Comparison of ENCODE assay signal across 8 mouse cellular contexts in genomic region chr10:115385018-115386002, GRCm38 (mm10). TPM values are rescaled to one million over a fixed set of nuclear protein-coding genes. Genes with fewer than 3 reads are reported as not detected.
DNase-seq lines count a peak whose midpoint lies in the region; ATAC-seq and TF ChIP-seq lines count a peak whose summit lies in the region.

No protein-coding gene starts in this region.

- peak; percentile 68 for ATAC-seq in forebrain, embryonic 11.5 days (replicated peaks; ENCODE audit: low FRiP score)
- peak; percentile 38 for ATAC-seq in heart, embryonic 16.5 days (replicated peaks; ENCODE audit: extremely low read depth, insufficient read depth, low FRiP score)
- peak; percentile 33 for ATAC-seq in liver, embryonic 16.5 days (ENCODE audit: low read depth)
- peak; percentile 17 for ATAC-seq in neural tube, embryonic 11.5 days (ENCODE audit: insufficient read depth, low FRiP score, low TSS enrichment)

- no peaks in the 10 kb centered on the region for H3K27me3 ChIP-seq in forebrain, embryonic 11.5 days (ENCODE audit: control insufficient read depth, insufficient read depth, low read length)
- H3K27me3 ChIP-seq in heart, embryonic 16.5 days (ENCODE audit: control insufficient read depth, insufficient read depth, low read length) = no peaks in the 10 kb centered on the region
- H3K27me3 ChIP-seq in liver, embryonic 16.5 days (ENCODE audit: control insufficient read depth, insufficient read depth, low read depth, low read length) = no peaks in the 10 kb centered on the region
- no peaks in the 10 kb centered on the region for H3K27me3 ChIP-seq in neural tube, embryonic 11.5 days (ENCODE audit: control insufficient read depth, insufficient read depth, low read length)
- no peaks in the 10 kb centered on the region for H3K27me3 ChIP-seq in testis, adult 2 months (ENCODE audit: control insufficient read depth, insufficient read depth, low read length)

- no peak for TF ChIP-seq CTCF in testis, adult 2 months (IDR thresholded peaks at IDR 0.05; ENCODE audit: control insufficient read depth, insufficient read depth, insufficient replicate concordance, low read depth, low read length)

- peak overlapping the region; percentile 98 for H3K27ac ChIP-seq in forebrain, embryonic 11.5 days (ENCODE audit: low read depth, low read length)
- peak overlapping the region; percentile 98 for H3K27ac ChIP-seq in heart, embryonic 16.5 days (ENCODE audit: low read length)
- H3K27ac ChIP-seq in liver, embryonic 16.5 days (ENCODE audit: low read length) = peak overlapping the region; percentile 98
- peak overlapping the region; percentile 97 for H3K27ac ChIP-seq in neural tube, embryonic 11.5 days (ENCODE audit: low read depth, low read length)
- H3K27ac ChIP-seq in testis, adult 2 months (ENCODE audit: control insufficient read depth, insufficient read depth, low read depth, low read length) = peak overlapping the region; percentile 85

- H3K4me2 ChIP-seq in forebrain, embryonic 11.5 days (ENCODE audit: low read depth, low read length, severe bottlenecking) = peak overlapping the region; percentile 72
- peak overlapping the region; percentile 87 for H3K4me2 ChIP-seq in heart, embryonic 16.5 days (ENCODE audit: low read depth, low read length)
- peak overlapping the region; percentile 78 for H3K4me2 ChIP-seq in liver, embryonic 16.5 days (ENCODE audit: low read depth, low read length)
- H3K4me2 ChIP-seq in neural tube, embryonic 11.5 days (ENCODE audit: low read depth) = peak overlapping the region; percentile 68

- WGBS in forebrain, embryonic 11.5 days = under 1% methylated on average over 80 of the region's 101 CpGs
- under 1% methylated on average over 94 of the region's 101 CpGs for WGBS in heart, embryonic 16.5 days
- under 1% methylated on average over 84 of the region's 101 CpGs for WGBS in liver, embryonic 16.5 days (ENCODE audit: insufficient replicate concordance)
- WGBS in neural tube, embryonic 11.5 days = under 1% methylated on average over 94 of the region's 101 CpGs

- no peak for TF ChIP-seq POLR2A in testis, adult 2 months (IDR thresholded peaks at IDR 0.05; ENCODE audit: control insufficient read depth, low read depth, low read length)

- H3K9me3 ChIP-seq in forebrain, embryonic 11.5 days (ENCODE audit: control insufficient read depth, low read length) = no peaks in the 10 kb centered on the region
- no peaks in the 10 kb centered on the region for H3K9me3 ChIP-seq in heart, embryonic 16.5 days (replicated peaks; ENCODE audit: control insufficient read depth, low read length)
- no peaks in the 10 kb centered on the region for H3K9me3 ChIP-seq in liver, embryonic 16.5 days (replicated peaks; ENCODE audit: control insufficient read depth, low read length)
- H3K9me3 ChIP-seq in neural tube, embryonic 11.5 days (ENCODE audit: control insufficient read depth, low read length) = no peaks in the 10 kb centered on the region

- DNase-seq in CD8-positive naive resting alpha-beta T cell, adult 2 months (ENCODE audit: low read depth in 2 of 2, low spot score in 2 of 2) = peak; percentile 51 to 55
- peak; percentile 59 for DNase-seq in c-Kit-negative CD71-positive TER-119-positive erythroid progenitor cells, embryonic 14.5 days (ENCODE audit: low read depth, low spot score)
- peak; percentile 85 for DNase-seq in forebrain, embryonic 11.5 days (ENCODE audit: low spot score)
- peak; percentile 45 to 70 for DNase-seq in kidney, postnatal 25 days
- peak; percentile 76 for DNase-seq in neural tube, embryonic 11.5 days (ENCODE audit: low spot score)

- H3K4me1 ChIP-seq in forebrain, embryonic 11.5 days (replicated peaks; ENCODE audit: control insufficient read depth, insufficient read depth, low read length) = peaks cover 5% of the 10 kb centered on the region; the same call in 1 of the 2 replicates
- H3K4me1 ChIP-seq in heart, embryonic 16.5 days (ENCODE audit: control insufficient read depth, insufficient read depth, low read length) = peaks cover 27% of the 10 kb centered on the region
- peaks cover 20% of the 10 kb centered on the region for H3K4me1 ChIP-seq in liver, embryonic 16.5 days (ENCODE audit: control insufficient read depth, low read depth, low read length)
- H3K4me1 ChIP-seq in neural tube, embryonic 11.5 days (ENCODE audit: control insufficient read depth, insufficient read depth, low read length) = peaks cover 16% of the 10 kb centered on the region
- H3K4me1 ChIP-seq in testis, adult 2 months (ENCODE audit: control insufficient read depth, insufficient read depth, low read length) = peaks cover 3% of the 10 kb centered on the region; the same call in 1 of the 2 replicates

- H3K36me3 ChIP-seq in forebrain, embryonic 11.5 days (ENCODE audit: control insufficient read depth, insufficient read depth, low read length) = no peaks in the 10 kb centered on the region; the same call in 1 of the 2 replicates
- peaks cover 5% of the 10 kb centered on the region; the same call in 1 of the 2 replicates for H3K36me3 ChIP-seq in heart, embryonic 16.5 days (ENCODE audit: control insufficient read depth, insufficient read depth)
- peaks cover 8% of the 10 kb centered on the region for H3K36me3 ChIP-seq in liver, embryonic 16.5 days (ENCODE audit: control insufficient read depth, insufficient read depth)
- no peaks in the 10 kb centered on the region for H3K36me3 ChIP-seq in neural tube, embryonic 11.5 days (ENCODE audit: control insufficient read depth, insufficient read depth, low read length)
- no peaks in the 10 kb centered on the region; the same call in 1 of the 2 replicates for H3K36me3 ChIP-seq in testis, adult 2 months (ENCODE audit: control insufficient read depth, insufficient read depth, low read length)

- H3K4me3 ChIP-seq in forebrain, embryonic 11.5 days (ENCODE audit: low read depth, low read length) = peak overlapping the region; percentile 94
- peak overlapping the region; percentile 91 for H3K4me3 ChIP-seq in heart, embryonic 16.5 days (ENCODE audit: low read length)
- peak overlapping the region; percentile 85 for H3K4me3 ChIP-seq in liver, embryonic 16.5 days (ENCODE audit: low read depth, low read length)
- peak overlapping the region; percentile 91 for H3K4me3 ChIP-seq in neural tube, embryonic 11.5 days (ENCODE audit: low read depth, low read length)
- peak overlapping the region; percentile 96 for H3K4me3 ChIP-seq in testis, adult 2 months (ENCODE audit: control insufficient read depth, low read depth, low read length)

- peak overlapping the region; percentile 92 for H3K9ac ChIP-seq in forebrain, embryonic 11.5 days (ENCODE audit: low read length)
- H3K9ac ChIP-seq in heart, embryonic 16.5 days (ENCODE audit: low read length) = peak overlapping the region; percentile 98
- peak overlapping the region; percentile 93 for H3K9ac ChIP-seq in liver, embryonic 16.5 days (ENCODE audit: low read depth, low read length)
- peak overlapping the region; percentile 83 for H3K9ac ChIP-seq in neural tube, embryonic 11.5 days (ENCODE audit: low read length)

RNA-seq across cellular contexts. Expression of gene Zfc3h1, which starts 0.6 kb away (rescaled TPM):
- 23.1 and 29.4 TPM in 2 replicates for polyA plus RNA-seq in forebrain, embryonic 11.5 days (2014; fragmentation: Nextera tagmentation; extraction: Ambion mirVana)
- 10.5 and 13.7 TPM in 2 replicates for polyA plus RNA-seq in heart, embryonic 16.5 days (2015; fragmentation: Nextera tagmentation; extraction: Ambion mirVana)
- 5.9 and 6.8 TPM in 2 replicates for polyA plus RNA-seq in liver, embryonic 16.5 days (2015; fragmentation: Nextera tagmentation; extraction: Ambion mirVana)
- 25.5 and 27.1 TPM in 2 replicates for polyA plus RNA-seq in neural tube, embryonic 11.5 days (2014; fragmentation: Nextera tagmentation; extraction: Ambion mirVana)
- 25.2 and 36.1 TPM in 2 replicates for polyA plus RNA-seq in testis, adult 2 months (2012; rRNA removed)

RNA-seq across cellular contexts. Expression of gene Thap2, which starts 1.1 kb away (rescaled TPM):
- polyA plus RNA-seq in forebrain, embryonic 11.5 days (2014; fragmentation: Nextera tagmentation; extraction: Ambion mirVana) = 26.1 and 29.2 TPM in 2 replicates
- polyA plus RNA-seq in heart, embryonic 16.5 days (2015; fragmentation: Nextera tagmentation; extraction: Ambion mirVana) = 14.4 and 15.8 TPM in 2 replicates
- 5.5 and 5.6 TPM in 2 replicates for polyA plus RNA-seq in liver, embryonic 16.5 days (2015; fragmentation: Nextera tagmentation; extraction: Ambion mirVana)
- 22.9 and 24.3 TPM in 2 replicates for polyA plus RNA-seq in neural tube, embryonic 11.5 days (2014; fragmentation: Nextera tagmentation; extraction: Ambion mirVana)
- 2.5 and 3.0 TPM in 2 replicates for polyA plus RNA-seq in testis, adult 2 months (2012; rRNA removed)

RNA-seq across cellular contexts. Expression of gene Tmem19, which starts 23.0 kb away (rescaled TPM):
- 32.6 and 33.7 TPM in 2 replicates for polyA plus RNA-seq in forebrain, embryonic 11.5 days (2014; fragmentation: Nextera tagmentation; extraction: Ambion mirVana)
- 20.1 and 23.9 TPM in 2 replicates for polyA plus RNA-seq in heart, embryonic 16.5 days (2015; fragmentation: Nextera tagmentation; extraction: Ambion mirVana)
- 9.5 and 9.9 TPM in 2 replicates for polyA plus RNA-seq in liver, embryonic 16.5 days (2015; fragmentation: Nextera tagmentation; extraction: Ambion mirVana)
- polyA plus RNA-seq in neural tube, embryonic 11.5 days (2014; fragmentation: Nextera tagmentation; extraction: Ambion mirVana) = 36.7 and 39.7 TPM in 2 replicates
- polyA plus RNA-seq in testis, adult 2 months (2012; rRNA removed) = 6.0 and 6.8 TPM in 2 replicates

Comparison
In these comparisons a context has a peak if more than half of its experiments do, and no peak if none do; other contexts are left out.
1. Peak in every context shown above with its lines: DNase-seq, ATAC-seq, H3K4me3 ChIP-seq and H3K27ac ChIP-seq.
2. ATAC-seq: peak in every context shown above with its lines; median percentile 68 in forebrain, embryonic 11.5 days; 38 in heart, embryonic 16.5 days; 33 in liver, embryonic 16.5 days; 17 in neural tube, embryonic 11.5 days.